ENCODE assay signal across 9 mouse cellular contexts in the genomic region with DNA sequence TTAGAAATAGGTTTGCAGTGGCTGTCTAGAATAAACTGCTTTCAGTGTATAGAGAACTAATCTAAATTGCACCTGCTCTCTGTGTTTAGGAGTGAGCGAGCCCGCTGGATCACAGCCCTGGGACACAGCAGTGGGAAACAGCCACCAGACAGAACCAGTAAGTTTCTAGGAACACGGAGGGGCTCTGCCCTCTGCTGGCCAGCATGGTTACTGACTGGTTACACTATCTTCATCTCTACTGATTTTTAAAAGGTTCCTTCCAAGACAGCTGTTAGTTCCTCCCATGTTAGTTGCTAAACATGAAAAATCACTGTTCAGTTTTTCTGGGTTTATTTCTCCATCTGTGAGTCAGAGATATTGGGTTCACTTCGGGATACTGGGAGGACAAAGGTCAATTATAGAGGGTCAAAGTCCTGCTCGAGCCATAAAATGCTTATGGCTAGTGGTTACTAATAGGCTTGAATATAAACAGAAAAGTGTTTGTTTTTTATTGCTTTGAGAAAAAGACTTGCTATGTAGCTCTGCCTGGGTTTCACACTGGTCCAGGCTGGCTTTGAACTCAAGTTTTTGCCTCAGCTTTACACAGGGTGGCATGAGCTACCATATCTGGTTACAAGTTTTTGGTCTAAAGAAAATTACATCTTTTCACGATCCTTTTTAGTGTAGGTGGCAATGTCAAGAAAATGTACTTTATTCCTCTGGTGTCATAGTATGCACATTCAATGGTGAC. TPM values are rescaled to one million over a fixed set of nuclear protein-coding genes. Genes with fewer than 3 reads are reported as not detected.
DNase-seq lines count a peak whose midpoint lies in the region; ATAC-seq lines count a peak whose summit lies in the region.
"Had no signal": no experiment of that assay in that cellular context is flagged by ENCODE, and none has a peak within 500 bp of the region (broad histone marks: within the 10 kb centered on the region; RNA-seq: fewer than 3 reads in every experiment).

No protein-coding gene starts in this region.

- no peak overlapping the region for H3K4me2 ChIP-seq in hindbrain, embryonic 14.5 days (replicated peaks)
- H3K4me2 ChIP-seq: liver, embryonic 13.5 days had no signal

- peak; percentile 73 for DNase-seq in NIH3T3 (ENCODE audit: low read depth)
- peak; percentile 20 for DNase-seq in cerebellum, adult 11-12 months
- peak; percentile 53 for DNase-seq in forelimb bud, embryonic 11.5 days (ENCODE audit: low read depth, low spot score)
- peak; percentile 78 for DNase-seq in hindbrain, embryonic 14.5 days (ENCODE audit: low spot score)
- peak; percentile 56 for DNase-seq in layer of hippocampus, adult 9-11 months
- DNase-seq in lung, postnatal 36 days: peak; percentile 85
- peak; percentile 78 to 82 for DNase-seq in right cerebral cortex, postnatal 10 days (ENCODE audit: low spot score in 2 of 2)
- DNase-seq: liver, embryonic 13.5 days had no signal

- WGBS in hindbrain, embryonic 14.5 days: 44% methylated on average over 6 of the region's 6 CpGs

- no peaks in the 10 kb centered on the region for H3K27me3 ChIP-seq in hindbrain, embryonic 14.5 days (ENCODE audit: control insufficient read depth, insufficient read depth, low read length)
- H3K27me3 ChIP-seq: liver, embryonic 13.5 days had no signal

- no peaks in the 10 kb centered on the region for H3K9me3 ChIP-seq in hindbrain, embryonic 14.5 days (ENCODE audit: control insufficient read depth, low read length)
- H3K9me3 ChIP-seq: liver, embryonic 13.5 days had no signal

- peaks cover 38% of the 10 kb centered on the region for H3K36me3 ChIP-seq in hindbrain, embryonic 14.5 days (replicated peaks; ENCODE audit: control insufficient read depth, insufficient read depth)

- no peak overlapping the region for H3K27ac ChIP-seq in hindbrain, embryonic 14.5 days
- H3K27ac ChIP-seq: liver, embryonic 13.5 days had no signal

- H3K4me3 ChIP-seq in hindbrain, embryonic 14.5 days (replicated peaks; ENCODE audit: low read length): no peak overlapping the region
- H3K4me3 ChIP-seq: liver, embryonic 13.5 days had no signal

- peak; percentile 65 for ATAC-seq in hindbrain, embryonic 14.5 days (ENCODE audit: low FRiP score)
- no peak for ATAC-seq in erythroblast, adult 5-6 weeks (replicated peaks; ENCODE audit: low FRiP score, poor library complexity, severe bottlenecking)

- H3K9ac ChIP-seq in hindbrain, embryonic 14.5 days: no peak overlapping the region
- H3K9ac ChIP-seq: liver, embryonic 13.5 days had no signal

- peaks cover 12% of the 10 kb centered on the region for H3K4me1 ChIP-seq in hindbrain, embryonic 14.5 days (replicated peaks; ENCODE audit: control insufficient read depth, insufficient read depth, low read length)
- H3K4me1 ChIP-seq: liver, embryonic 13.5 days had no signal

RNA-seq across cellular contexts. Expression of a gene that starts 48.4 kb away (rescaled TPM):
- 51.9 and 54.9 TPM in 2 replicates for polyA plus RNA-seq in hindbrain, embryonic 14.5 days (2014; fragmentation: Nextera tagmentation; extraction: Ambion mirVana)
- total RNA-seq in erythroblast, adult 5-6 weeks (2015; ENCODE audit: low replicate concordance): 17.3 and 19.2 TPM in 2 replicates
- 17.1 and 19.1 TPM in 2 replicates for total RNA-seq in erythroblast, adult 5-6 weeks (2017; ENCODE audit: low replicate concordance)

Comparison
In these comparisons a context has a peak if more than half of its experiments do, and no peak if none do; other contexts are left out.
1. DNase-seq: peak in every context shown above with its lines; median percentile 85 in lung, postnatal 36 days; 80 in right cerebral cortex, postnatal 10 days; 78 in hindbrain, embryonic 14.5 days; 73 in NIH3T3; 56 in layer of hippocampus, adult 9-11 months; 53 in forelimb bud, embryonic 11.5 days; 20 in cerebellum, adult 11-12 months.